Mouse (Mus musculus): Measurements from ENCODE around the gene Cerk. TPM values are rescaled to one million over a fixed set of nuclear protein-coding genes. Genes with fewer than 3 reads are reported as not detected.
"Not testable (repeated sequence)": the region's sequence is repeated elsewhere in the genome, so short reads cannot be mapped to it uniquely, and the experiment has no call there.

The Cerk gene
- polyA plus RNA-seq, 1 experiment from 2014 or later: 13.2 TPM

GRCm38 (mm10) chr15:86205300-86205699 is 19.4 kb upstream of the Cerk start:
- 55% methylated on average over 2 of the region's 2 CpGs for WGBS
- H3K9me3 ChIP-seq (replicated peaks): no peaks in the 10 kb centered on the region
- no peak overlapping the region for H3K4me2 ChIP-seq
- no peak overlapping the region for H3K9ac ChIP-seq
- no peaks in the 10 kb centered on the region for H3K36me3 ChIP-seq
- H3K27me3 ChIP-seq: no peaks in the 10 kb centered on the region
- no peak overlapping the region for H3K4me3 ChIP-seq
- peaks cover 25% of the 10 kb centered on the region for H3K4me1 ChIP-seq (replicated peaks)
- ATAC-seq (replicated peaks; ENCODE audit: insufficient number of reproducible peaks, insufficient read depth, low FRiP score, low read depth): no peak
- no peak overlapping the region for H3K27ac ChIP-seq

GRCm38 (mm10) chr15:86203942-86204561 is 18.1 kb upstream of the Cerk start:
- WGBS: 37% methylated on average over 7 of the region's 7 CpGs
- peak; percentile 32; the same call in 1 of the 2 replicates for ATAC-seq (replicated peaks; ENCODE audit: insufficient number of reproducible peaks, insufficient read depth, low FRiP score, low read depth)
- Histone ChIP-seq H3K4me3 (no peak overlapping the region), H3K9me3 (replicated peaks) (no peaks in the 10 kb centered on the region), H3K9ac (no peak overlapping the region), H3K4me1 (replicated peaks) (peaks cover 26% of the 10 kb centered on the region), H3K27me3 (no peaks in the 10 kb centered on the region), H3K27ac (peak overlapping the region; percentile 57), H3K4me2 (0 out of 2 replicates have a peak overlapping the region, but pooled peaks have one; percentile 24), H3K36me3 (no peaks in the 10 kb centered on the region)

GRCm38 (mm10) chr15:86203292-86203793 is 17.4 kb upstream of the Cerk start:
- ATAC-seq (replicated peaks; ENCODE audit: insufficient number of reproducible peaks, insufficient read depth, low FRiP score, low read depth): no peak

GRCm38 (mm10) chr15:86202640-86203039 is 16.7 kb upstream of the Cerk start:
- no peak for ATAC-seq (replicated peaks; ENCODE audit: insufficient number of reproducible peaks, insufficient read depth, low FRiP score, low read depth)
- H3K4me2 ChIP-seq: no peak overlapping the region; the same call in 1 of the 2 replicates
- 26% methylated on average over 6 of the region's 6 CpGs for WGBS

More at GRCm38 (mm10) chr15:86203292-86203793, 17.4 kb upstream of the Cerk start:
- H3K27me3 ChIP-seq: no peaks in the 10 kb centered on the region
- H3K27ac ChIP-seq: peak overlapping the region; percentile 57
- H3K4me2 ChIP-seq: no peak overlapping the region
- H3K36me3 ChIP-seq: no peaks in the 10 kb centered on the region
- H3K9me3 ChIP-seq (replicated peaks): no peaks in the 10 kb centered on the region
- no peak overlapping the region for H3K9ac ChIP-seq
- 76% methylated on average over 7 of the region's 7 CpGs for WGBS
- peaks cover 27% of the 10 kb centered on the region for H3K4me1 ChIP-seq (replicated peaks)
- no peak overlapping the region for H3K4me3 ChIP-seq

GRCm38 (mm10) chr15:86201696-86202330 is 15.9 kb upstream of the Cerk start:
- H3K9me3 ChIP-seq (replicated peaks): no peaks in the 10 kb centered on the region

More at GRCm38 (mm10) chr15:86202640-86203039, 16.7 kb upstream of the Cerk start:
- Histone ChIP-seq H3K27ac (peak overlapping the region; percentile 56), H3K4me3 (no peak overlapping the region), H3K9me3 (replicated peaks) (no peaks in the 10 kb centered on the region), H3K27me3 (no peaks in the 10 kb centered on the region), H3K36me3 (no peaks in the 10 kb centered on the region), H3K4me1 (replicated peaks) (peaks cover 27% of the 10 kb centered on the region), H3K9ac (no peak overlapping the region)

GRCm38 (mm10) chr15:86201095-86201494 is 15.2 kb upstream of the Cerk start:
- H3K4me1 ChIP-seq (replicated peaks): peaks cover 27% of the 10 kb centered on the region
- H3K4me2 ChIP-seq: no peak overlapping the region
- H3K9ac ChIP-seq: no peak overlapping the region
- 36% methylated on average over 4 of the region's 4 CpGs for WGBS
- H3K4me3 ChIP-seq: no peak overlapping the region
- H3K27ac ChIP-seq: peak overlapping the region; percentile 56
- peak; percentile 37; the same call in 1 of the 2 replicates for ATAC-seq (replicated peaks; ENCODE audit: insufficient number of reproducible peaks, insufficient read depth, low FRiP score, low read depth)
- no peaks in the 10 kb centered on the region for H3K27me3 ChIP-seq
- no peaks in the 10 kb centered on the region for H3K36me3 ChIP-seq
- H3K9me3 ChIP-seq (replicated peaks): no peaks in the 10 kb centered on the region

More at GRCm38 (mm10) chr15:86201696-86202330, 15.9 kb upstream of the Cerk start:
- no peak overlapping the region for H3K4me3 ChIP-seq
- 58% methylated on average over 9 of the region's 9 CpGs for WGBS
- no peaks in the 10 kb centered on the region for H3K36me3 ChIP-seq
- H3K27ac ChIP-seq: peak overlapping the region; percentile 56
- H3K4me1 ChIP-seq (replicated peaks): peaks cover 27% of the 10 kb centered on the region
- H3K27me3 ChIP-seq: no peaks in the 10 kb centered on the region
- no peak for ATAC-seq (replicated peaks; ENCODE audit: insufficient number of reproducible peaks, insufficient read depth, low FRiP score, low read depth)
- no peak overlapping the region for H3K9ac ChIP-seq
- H3K4me2 ChIP-seq: no peak overlapping the region

- Histone ChIP-seq H3K9me3 (replicated peaks) (no peaks in the 10 kb centered on the region), H3K4me3 (no peak overlapping the region), H3K27me3 (no peaks in the 10 kb centered on the region), H3K4me1 (replicated peaks) (peaks cover 23% of the 10 kb centered on the region), H3K4me2 (no peak overlapping the region), H3K36me3 (no peaks in the 10 kb centered on the region), H3K27ac (no peak overlapping the region), H3K9ac (no peak overlapping the region)
- no peak for ATAC-seq (replicated peaks; ENCODE audit: insufficient number of reproducible peaks, insufficient read depth, low FRiP score, low read depth)
- WGBS: 43% methylated on average over 4 of the region's 4 CpGs
These were observed 14.2 kb upstream of the Cerk start for GRCm38 (mm10) chr15:86200169-86200568.

GRCm38 (mm10) chr15:86199482-86199881 is 13.5 kb upstream of the Cerk start:
- no peak overlapping the region for H3K9ac ChIP-seq
- no peaks in the 10 kb centered on the region for H3K36me3 ChIP-seq
- ATAC-seq (replicated peaks; ENCODE audit: insufficient number of reproducible peaks, insufficient read depth, low FRiP score, low read depth): no peak
- WGBS: 72% methylated on average over 4 of the region's 4 CpGs
- H3K27ac ChIP-seq: no peak overlapping the region
- no peaks in the 10 kb centered on the region for H3K9me3 ChIP-seq (replicated peaks)
- H3K4me1 ChIP-seq (replicated peaks): peaks cover 23% of the 10 kb centered on the region
- H3K4me2 ChIP-seq: no peak overlapping the region
- no peaks in the 10 kb centered on the region for H3K27me3 ChIP-seq
- H3K4me3 ChIP-seq: no peak overlapping the region

- no peak for ATAC-seq (replicated peaks; ENCODE audit: insufficient number of reproducible peaks, insufficient read depth, low FRiP score, low read depth)
- Histone ChIP-seq H3K27me3 (no peaks in the 10 kb centered on the region), H3K36me3 (no peaks in the 10 kb centered on the region), H3K4me2 (no peak overlapping the region), H3K9ac (no peak overlapping the region), H3K4me1 (replicated peaks) (peaks cover 18% of the 10 kb centered on the region), H3K9me3 (replicated peaks) (no peaks in the 10 kb centered on the region), H3K27ac (no peak overlapping the region), H3K4me3 (no peak overlapping the region)
- WGBS: 66% methylated on average over 5 of the region's 5 CpGs
These were observed 13.1 kb upstream of the Cerk start for GRCm38 (mm10) chr15:86199052-86199451.

- H3K9ac ChIP-seq: not testable (repeated sequence)
These were observed 8.9 kb upstream of the Cerk start for GRCm38 (mm10) chr15:86194676-86195453.

GRCm38 (mm10) chr15:86191933-86192332 is 6.0 kb upstream of the Cerk start:
- Histone ChIP-seq H3K4me1 (replicated peaks) (peaks cover 21% of the 10 kb centered on the region), H3K36me3 (no peaks in the 10 kb centered on the region), H3K4me2 (no peak overlapping the region), H3K9ac (no peak overlapping the region), H3K27me3 (no peaks in the 10 kb centered on the region), H3K4me3 (no peak overlapping the region), H3K27ac (no peak overlapping the region), H3K9me3 (replicated peaks) (no peaks in the 10 kb centered on the region)
- ATAC-seq (replicated peaks; ENCODE audit: insufficient number of reproducible peaks, insufficient read depth, low FRiP score, low read depth): no peak
- 55% methylated on average over 3 of the region's 3 CpGs for WGBS

More at GRCm38 (mm10) chr15:86194676-86195453, 8.9 kb upstream of the Cerk start:
- not testable (repeated sequence) for H3K36me3 ChIP-seq; H3K27ac ChIP-seq; H3K4me3 ChIP-seq; H3K4me2 ChIP-seq; H3K9me3 ChIP-seq (replicated peaks); H3K27me3 ChIP-seq; H3K4me1 ChIP-seq (replicated peaks)
- peak; percentile 92 for ATAC-seq (replicated peaks; ENCODE audit: insufficient number of reproducible peaks, insufficient read depth, low FRiP score, low read depth)
- 65% methylated on average over 55 of the region's 55 CpGs for WGBS

All from heart, embryonic 15.5 days (tissue).